Mouse (Mus musculus) MEL (cell line): ENCODE measurements around the gene Uba5. TPM values are rescaled to one million over a fixed set of nuclear protein-coding genes. Genes with fewer than 3 reads are reported as not detected.

ENCODE experiments used
- DNase-seq: peaks from one replicate; pipeline ENCODE4 v3.0.0; 2011; ENCODE audit warnings: low read depth, low spot score
- H3K27ac ChIP-seq: 2 replicates; pipeline ENCODE4 v1.5.1; 2012; ENCODE audit warnings: low read depth, mild to moderate bottlenecking, control low read depth, low read length, moderate library complexity; ENCODE audit not compliant: control insufficient read depth
- H3K27me3 ChIP-seq, 2 experiments: fragments of 150-350 bp in 1 of 2; sonication (generic) in 1 of 2; 2 replicates each; pipeline ENCODE4 v1.6.1; 2012; ENCODE audit warnings: low read length in 2 of 2, mild to moderate bottlenecking in 2 of 2, improper control_type of control experiment in 1 of 2, moderate library complexity in 1 of 2; ENCODE audit not compliant: insufficient read depth in 2 of 2, control insufficient read depth in 1 of 2
- H3K36me3 ChIP-seq, 2 experiments: 2 replicates each; pipeline ENCODE4 v1.6.1; 2012 to 2014; ENCODE audit warnings: low read length in 2 of 2, improper control_type of control experiment in 1 of 2, inconsistent platforms in 1 of 2, mild to moderate bottlenecking in 1 of 2; ENCODE audit not compliant: insufficient read depth in 2 of 2, control insufficient read depth in 1 of 2
- H3K4me1 ChIP-seq, 2 experiments: fragments of 150-350 bp in 1 of 2; sonication (generic) in 1 of 2; 2 replicates each; pipeline ENCODE4 v1.6.1; 2012; ENCODE audit warnings: low read length in 2 of 2, improper control_type of control experiment in 1 of 2, mild to moderate bottlenecking in 1 of 2; ENCODE audit not compliant: insufficient read depth in 2 of 2, control insufficient read depth in 1 of 2
- H3K4me3 ChIP-seq, 2 experiments: fragments of 150-350 bp in 1 of 2; sonication (generic) in 1 of 2; 2 replicates each; pipeline ENCODE4 v1.5.1; 2012; ENCODE audit warnings: low read depth in 2 of 2, low read length in 2 of 2, mild to moderate bottlenecking in 2 of 2, moderate library complexity in 2 of 2, control low read depth in 1 of 2, improper control_type of control experiment in 1 of 2; ENCODE audit not compliant: control insufficient read depth in 1 of 2, insufficient read depth in 1 of 2
- H3K79me2 ChIP-seq: 2 replicates; pipeline ENCODE4 v1.6.1; 2012; ENCODE audit warnings: mild to moderate bottlenecking, low read length, moderate library complexity; ENCODE audit not compliant: control insufficient read depth, poor library complexity, insufficient read depth
- H3K9ac ChIP-seq: 2 replicates; pipeline ENCODE4 v1.6.1; 2012; ENCODE audit warnings: low read depth, mild to moderate bottlenecking, control low read depth, low read length, moderate library complexity; ENCODE audit not compliant: control insufficient read depth, poor library complexity, severe bottlenecking
- H3K9me3 ChIP-seq: fragments of 150-350 bp; sonication (generic); replicated peaks from 2 replicates; pipeline ENCODE4 v1.6.1; 2012; ENCODE audit warnings: mild to moderate bottlenecking, low read length, improper control_type of control experiment, moderate library complexity; ENCODE audit not compliant: insufficient read depth
- BHLHE40 ChIP-seq: IDR thresholded peaks from 2 replicates; pipeline ENCODE4 v1.6.1; 2012; ENCODE audit warnings: low read depth, mild to moderate bottlenecking, inconsistent platforms, low read length, improper control_type of control experiment, borderline replicate concordance
- CHD1 ChIP-seq: IDR thresholded peaks from 2 replicates; pipeline ENCODE4 v1.6.1; 2012; ENCODE audit warnings: low read depth, mild to moderate bottlenecking, inconsistent platforms, low read length, improper control_type of control experiment
- EP300 ChIP-seq, 2 experiments: IDR thresholded peaks; 2 replicates each; pipeline ENCODE4 v1.6.1; 2011; ENCODE audit warnings: improper control_type of control experiment in 2 of 2, low read length in 2 of 2, low read depth in 1 of 2, mild to moderate bottlenecking in 1 of 2
- GATA1 ChIP-seq: IDR thresholded peaks from 2 replicates; pipeline ENCODE4 v1.6.1; 2011; ENCODE audit warnings: low read depth, low read length, improper control_type of control experiment
- JUND ChIP-seq: IDR thresholded peaks from 2 replicates; pipeline ENCODE4 v1.6.1; 2011; ENCODE audit warnings: low read depth, mild to moderate bottlenecking, improper control_type of control experiment, low read length
- KAT2A ChIP-seq: conservative IDR thresholded peaks from 2 replicates; pipeline ENCODE4 v1.6.1; 2012; ENCODE audit warnings: low read depth, low read length, improper control_type of control experiment, inconsistent platforms
- MAFK ChIP-seq: IDR thresholded peaks from 2 replicates; pipeline ENCODE4 v1.6.1; 2011; ENCODE audit warnings: low read depth, mild to moderate bottlenecking, low read length, improper control_type of control experiment, borderline replicate concordance
- MAX ChIP-seq: IDR thresholded peaks from 2 replicates; pipeline ENCODE4 v1.6.1; 2011; ENCODE audit warnings: low read length, improper control_type of control experiment
- MAZ ChIP-seq: IDR thresholded peaks from 2 replicates; pipeline ENCODE4 v1.6.1; 2012; ENCODE audit warnings: low read depth, mild to moderate bottlenecking, inconsistent platforms, low read length, improper control_type of control experiment
- MYC ChIP-seq: IDR thresholded peaks from 2 replicates; pipeline ENCODE4 v1.6.1; 2011; ENCODE audit warnings: low read depth, mild to moderate bottlenecking, low read length, improper control_type of control experiment, moderate library complexity
- POLR2A ChIP-seq, 2 experiments: IDR thresholded peaks; 2 replicates each; pipeline ENCODE4 v1.6.1; 2011 to 2012; ENCODE audit warnings: low read length in 2 of 2, mild to moderate bottlenecking in 2 of 2, control low read depth in 1 of 2, improper control_type of control experiment in 1 of 2, low read depth in 1 of 2, moderate library complexity in 1 of 2; ENCODE audit not compliant: control insufficient read depth in 1 of 2, insufficient read depth in 1 of 2, poor library complexity in 1 of 2
- RAD21 ChIP-seq: IDR thresholded peaks from 2 replicates; pipeline ENCODE4 v1.6.1; 2011; ENCODE audit warnings: mild to moderate bottlenecking, low read depth, low read length, improper control_type of control experiment
- SIN3A ChIP-seq: IDR thresholded peaks from 2 replicates; pipeline ENCODE4 v1.6.1; 2012; ENCODE audit warnings: low read length, improper control_type of control experiment, inconsistent platforms
- TBP ChIP-seq: IDR thresholded peaks from 2 replicates; pipeline ENCODE4 v1.8.0; 2011; ENCODE audit warnings: low read depth, low read length, improper control_type of control experiment
- USF2 ChIP-seq, 2 experiments: IDR thresholded peaks; 2 replicates each; pipeline ENCODE4 v1.6.1; 2011 to 2012; ENCODE audit warnings: improper control_type of control experiment in 2 of 2, low read length in 2 of 2, borderline replicate concordance in 1 of 2, inconsistent platforms in 1 of 2, low read depth in 1 of 2, mild to moderate bottlenecking in 1 of 2; ENCODE audit not compliant: insufficient read depth in 1 of 2
- ZC3H11A ChIP-seq: IDR thresholded peaks from 2 replicates; pipeline ENCODE4 v1.6.1; 2012; ENCODE audit warnings: low read depth, mild to moderate bottlenecking, inconsistent platforms, low read length, improper control_type of control experiment
- ZKSCAN1 ChIP-seq: IDR thresholded peaks from 2 replicates; pipeline ENCODE4 v1.6.1; 2012; ENCODE audit warnings: low read depth, mild to moderate bottlenecking, inconsistent platforms, low read length, improper control_type of control experiment, moderate library complexity
- polyA plus RNA-seq, 2 experiments: library from polyadenylated mRNA; stranded (reverse) in 1 of 2; unstranded in 1 of 2; fragments of >175 nt in 1 of 2; fragments of >200 nt in 1 of 2; gene quantifications; 2 replicates each; pipeline versions ENCODE4 v1.2.1 to v1.2.4; 2012; ENCODE audit warnings: low replicate concordance in 2 of 2, low read depth in 1 of 2; ENCODE audit not compliant: insufficient read length in 2 of 2, insufficient read depth in 1 of 2, missing spikeins in 1 of 2
- total RNA-seq: library from RNA; depleted of rRNA; stranded (reverse); fragments of 300-350 nt; gene quantifications from 2 replicates; pipeline ENCODE4 v1.2.3, GENCODE M21; 2012

The Uba5 gene
- total and polyA plus RNA-seq, 3 experiments, result 30.8 to 35.5 TPM; not detected in 1

- Histone ChIP-seq H3K9me3 (no peaks in the 10 kb centered on the region; the same call in 1 of the 2 replicates), H3K4me1 (no peaks in the 10 kb centered on the region), H3K27me3 (no peaks in the 10 kb centered on the region), H3K79me2 (no peaks in the 10 kb centered on the region), H3K27ac (no peak overlapping the region)
- no peak for TF ChIP-seq EP300 (IDR thresholded peaks at IDR 0.05; ENCODE audit: low read depth in 1 of 2, low read length in 2 of 2)
- TF ChIP-seq JUND, result no peak
- TF ChIP-seq KAT2A, result no peak
- no peak for TF ChIP-seq POLR2A (IDR thresholded peaks at IDR 0.05; ENCODE audit: control insufficient read depth in 1 of 2, insufficient read depth in 1 of 2, low read depth in 1 of 2, low read length in 2 of 2, poor library complexity in 1 of 2)
- TF ChIP-seq MAZ, result no peak
- no peak for TF ChIP-seq ZC3H11A
- no peak for TF ChIP-seq MYC
- TF ChIP-seq RAD21, result no peak
- no peak for TF ChIP-seq CHD1
- no peak for TF ChIP-seq USF2 (IDR thresholded peaks at IDR 0.05; ENCODE audit: borderline replicate concordance in 1 of 2, insufficient read depth in 1 of 2, low read depth in 1 of 2, low read length in 2 of 2)
- no peak for TF ChIP-seq BHLHE40
- TF ChIP-seq ZKSCAN1, result no peak
- TF ChIP-seq MAFK, result no peak
- no peak for TF ChIP-seq TBP
- TF ChIP-seq, all 39 proteins: peak for 0
- Histone ChIP-seq H3K9ac (no peak overlapping the region), H3K36me3 (no peaks in the 10 kb centered on the region), H3K4me3 (no peak overlapping the region)
- DNase-seq, result no peak
These were observed 46.2 kb upstream of the Uba5 start for GRCm38 (mm10) chr9:104109151-104109550.

- H3K9ac ChIP-seq, result no peak overlapping the region
- TF ChIP-seq MAX (no peak), ZKSCAN1 (no peak), GATA1 (no peak), POLR2A (IDR thresholded peaks at IDR 0.05; ENCODE audit: control insufficient read depth in 1 of 2, insufficient read depth in 1 of 2, low read depth in 1 of 2, low read length in 2 of 2, poor library complexity in 1 of 2) (no peak), EP300 (IDR thresholded peaks at IDR 0.05; ENCODE audit: low read depth in 1 of 2, low read length in 2 of 2) (no peak), SIN3A (no peak), KAT2A (no peak)
- H3K27ac ChIP-seq, result no peak overlapping the region
- H3K36me3 ChIP-seq, result no peaks in the 10 kb centered on the region
- H3K27me3 ChIP-seq, result no peaks in the 10 kb centered on the region
- no peak overlapping the region for H3K4me3 ChIP-seq
- no peaks in the 10 kb centered on the region for H3K79me2 ChIP-seq
- no peaks in the 10 kb centered on the region for H3K4me1 ChIP-seq
- DNase-seq, result no peak
- no peaks in the 10 kb centered on the region; the same call in 1 of the 2 replicates for H3K9me3 ChIP-seq
These were observed 45.7 kb upstream of the Uba5 start for GRCm38 (mm10) chr9:104108571-104109143.
